Mouse (Mus musculus) frontal cortex, postnatal 10 days (tissue): ENCODE data around the gene Jhy.
A peak's percentile ranks its signal among the peaks of the same experiment; 100 is the strongest.

Source experiments
- DNase-seq, 2 experiments: peaks; one replicate each; pipeline ENCODE4 v3.0.0; 2022; ENCODE audit warnings: low spot score in 2 of 2, mixed read lengths in 1 of 2

Gene Jhy

GRCm38 (mm10) chr9:40927351-40927980 is 36.5 kb downstream of the Jhy start:
- no peak for DNase-seq

GRCm38 (mm10) chr9:40917871-40918613 is 45.9 kb downstream of the Jhy start:
- DNase-seq, result no peak

GRCm38 (mm10) chr9:40908915-40909314 is 55.0 kb downstream of the Jhy start:
- DNase-seq, result no peak

GRCm38 (mm10) chr9:40908411-40908810 is 55.5 kb downstream of the Jhy start:
- no peak for DNase-seq

GRCm38 (mm10) chr9:40907413-40907812 is 56.5 kb downstream of the Jhy start:
- no peak for DNase-seq

- no peak for DNase-seq
These were observed 71.5 kb downstream of the Jhy start for GRCm38 (mm10) chr9:40892456-40892855.

- no peak for DNase-seq
These were observed 74.5 kb downstream of the Jhy start for GRCm38 (mm10) chr9:40889389-40889788.

- DNase-seq, result no peak
These were observed 78.2 kb downstream of the Jhy start for GRCm38 (mm10) chr9:40885669-40886068.

GRCm38 (mm10) chr9:40878998-40879397 is 84.9 kb downstream of the Jhy start:
- no peak for DNase-seq

- DNase-seq, result no peak
These were observed 85.5 kb downstream of the Jhy start for GRCm38 (mm10) chr9:40878291-40878945.

- DNase-seq, result no peak
These were observed 86.1 kb downstream of the Jhy start for GRCm38 (mm10) chr9:40877881-40878235.

GRCm38 (mm10) chr9:40877146-40877880 is 86.6 kb downstream of the Jhy start:
- DNase-seq, result no peak

GRCm38 (mm10) chr9:40876693-40877092 is 87.2 kb downstream of the Jhy start:
- DNase-seq, result no peak

- no peak for DNase-seq
These were observed 87.8 kb downstream of the Jhy start for GRCm38 (mm10) chr9:40876164-40876563.

GRCm38 (mm10) chr9:40875431-40875830 is 88.5 kb downstream of the Jhy start:
- DNase-seq, result no peak

- no peak for DNase-seq
These were observed 89.0 kb downstream of the Jhy start for GRCm38 (mm10) chr9:40874961-40875360.

- peak in 1 of 2 experiments; percentile 13 for DNase-seq
These were observed 90.1 kb downstream of the Jhy start, which contains the start of gene Bsx for GRCm38 (mm10) chr9:40873556-40874470. TSS of gene Bsx (plus strand) at chr9:40874127.

GRCm38 (mm10) chr9:40872156-40872478 is 91.8 kb downstream of the Jhy start:
- no peak for DNase-seq

GRCm38 (mm10) chr9:40871369-40872155 is 92.4 kb downstream of the Jhy start:
- DNase-seq, result no peak

GRCm38 (mm10) chr9:40870331-40870730 is 93.6 kb downstream of the Jhy start:
- no peak for DNase-seq
